Mouse (Mus musculus) cerebellum, postnatal 10 days (tissue): ENCODE measurements around the gene Sfswap.
A peak's percentile ranks its signal among the peaks of the same experiment; 100 is the strongest.

ENCODE experiments used
- DNase-seq, 2 experiments: peaks; one replicate each; pipeline ENCODE4 v3.0.0; 2021; ENCODE audit warnings: mixed read lengths in 2 of 2

The Sfswap gene

DNA sequence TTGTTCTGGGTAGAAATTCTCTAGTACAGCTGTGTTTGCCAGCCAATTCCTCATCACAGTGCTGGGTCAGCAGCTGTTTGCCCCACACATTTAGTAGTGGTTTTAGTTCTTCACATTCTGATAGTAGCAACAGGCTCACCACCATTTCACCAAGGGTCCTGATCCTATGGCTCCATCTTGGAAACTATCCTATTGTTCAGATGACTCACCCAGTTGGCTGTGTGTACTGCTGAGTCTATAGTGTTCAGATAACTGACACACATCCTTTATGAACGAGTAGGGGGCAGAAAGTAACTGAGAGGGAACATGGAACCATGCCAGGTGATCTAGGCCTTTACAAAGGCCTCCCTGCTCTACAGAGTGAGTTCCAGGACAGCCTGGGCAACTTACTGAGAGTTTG, 28.6 kb downstream of the Sfswap start:
- no peak for DNase-seq

DNA sequence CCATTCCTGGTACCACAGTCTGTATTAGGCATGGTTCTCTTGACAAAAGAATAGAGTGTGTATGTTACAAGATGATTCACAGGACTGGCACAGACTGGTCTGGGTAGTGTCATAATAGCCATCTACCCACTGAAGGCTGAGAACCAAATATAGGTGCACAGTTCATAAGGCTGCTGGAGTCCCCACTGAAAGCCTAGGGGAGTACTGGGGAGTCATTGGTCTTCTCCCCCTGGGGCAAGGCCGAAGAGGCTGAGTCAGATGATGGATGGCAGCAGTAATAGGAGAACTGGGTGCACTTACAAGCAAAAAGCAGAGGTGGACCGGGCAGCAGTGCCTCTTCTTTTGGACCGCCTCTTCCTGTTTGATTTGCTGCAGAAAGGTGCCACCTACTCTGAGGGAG, 32.7 kb downstream of the Sfswap start:
- no peak for DNase-seq

DNA sequence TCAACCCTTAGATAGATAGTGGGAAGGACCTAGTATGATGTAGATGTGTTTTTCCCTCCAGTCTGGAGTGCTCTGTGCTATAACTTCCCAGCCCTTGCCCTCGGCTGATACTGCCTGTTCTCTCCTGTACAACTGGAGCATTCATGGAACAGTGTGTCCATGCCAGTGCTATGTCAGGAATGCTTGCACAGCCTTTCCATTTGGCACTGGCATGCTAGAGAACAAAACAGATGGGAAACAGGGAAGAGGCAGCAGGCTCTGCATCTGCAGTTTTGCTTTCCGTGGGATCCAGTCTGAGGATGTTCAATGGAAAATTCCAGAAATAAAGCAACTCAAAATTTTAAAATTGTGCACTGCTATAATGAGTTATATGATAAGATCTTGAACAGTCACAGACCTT, 33.5 kb downstream of the Sfswap start:
- DNase-seq, result no peak

DNA sequence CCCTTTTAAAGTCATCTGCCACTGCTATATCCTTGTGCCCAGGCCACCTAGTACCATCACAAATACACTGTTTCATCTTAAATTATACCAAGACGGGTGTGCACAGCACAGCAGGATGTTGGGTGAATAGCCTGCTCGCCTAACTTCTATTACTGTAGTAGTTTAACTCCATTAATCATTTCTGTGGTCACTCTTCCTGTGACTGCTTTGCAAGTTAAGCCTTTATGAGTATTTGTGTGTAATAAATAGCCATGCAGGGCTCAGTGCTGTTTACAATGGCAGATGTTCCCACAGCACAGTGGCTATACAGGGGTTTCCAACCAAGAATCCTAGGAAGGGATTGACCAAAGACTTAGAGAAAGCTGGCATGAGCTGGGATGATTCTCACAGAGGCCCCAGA, 34.0 kb downstream of the Sfswap start:
- no peak for DNase-seq

DNA sequence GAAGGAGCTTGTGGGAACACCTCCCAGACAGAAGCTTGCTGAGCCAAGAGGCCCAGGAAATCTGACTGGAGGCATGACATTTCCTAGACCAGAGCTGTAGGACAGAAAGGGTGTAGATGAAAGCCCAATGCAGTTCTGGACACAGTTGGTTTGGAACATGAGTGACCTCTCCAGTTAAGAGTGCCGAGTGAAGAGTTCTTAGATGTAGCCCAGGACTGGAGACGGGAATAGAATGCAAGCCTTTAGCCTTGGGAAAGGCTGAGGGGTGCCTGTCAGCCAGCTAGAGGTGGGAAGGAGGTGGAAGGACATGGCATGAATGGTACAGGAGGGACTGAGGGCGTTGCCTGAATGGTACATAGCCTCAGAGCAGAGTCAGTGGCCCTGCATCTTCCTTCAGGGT, 34.4 kb downstream of the Sfswap start:
- no peak for DNase-seq

DNA sequence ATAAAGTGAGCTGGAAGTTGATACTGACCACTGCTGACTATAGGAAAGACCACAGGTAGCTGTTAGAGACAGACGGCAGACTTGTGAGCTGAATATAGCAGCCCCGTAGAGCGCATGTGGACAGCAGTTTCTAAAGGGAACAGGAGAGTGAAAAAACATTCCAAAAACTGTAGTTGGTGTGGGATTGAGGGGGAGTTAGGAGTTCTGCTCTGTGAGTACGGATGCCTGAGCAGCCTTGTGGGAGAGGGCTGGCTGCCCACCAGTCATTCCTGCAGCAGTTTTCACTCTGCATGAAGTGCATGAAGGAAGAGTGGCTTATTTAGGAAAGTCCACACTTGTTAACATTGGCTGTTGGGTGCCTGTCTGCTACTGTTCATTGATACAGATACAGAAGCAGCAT, 37.8 kb downstream of the Sfswap start:
- no peak for DNase-seq

DNA sequence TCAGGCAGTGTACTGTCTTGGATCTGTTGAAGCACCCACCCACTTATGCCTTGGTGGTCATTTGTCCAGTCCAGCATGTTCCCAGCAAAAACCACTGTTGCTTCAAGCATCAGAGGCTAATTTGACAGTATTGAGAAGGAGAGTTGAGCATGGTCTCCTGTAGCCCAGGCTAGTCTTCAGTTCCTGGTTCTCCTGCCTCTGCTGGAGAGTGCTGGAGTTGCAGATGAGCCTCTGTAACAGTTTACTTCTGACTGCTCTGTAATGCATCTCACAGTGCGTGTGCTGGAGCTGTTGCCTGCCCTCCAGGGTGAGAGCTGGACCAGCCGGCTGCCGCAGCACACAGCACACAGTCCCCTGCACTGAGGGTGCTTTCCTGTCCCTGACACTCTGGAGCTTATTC, 41.2 kb downstream of the Sfswap start:
- peak in 1 of 2 experiments; percentile 21 for DNase-seq

DNA sequence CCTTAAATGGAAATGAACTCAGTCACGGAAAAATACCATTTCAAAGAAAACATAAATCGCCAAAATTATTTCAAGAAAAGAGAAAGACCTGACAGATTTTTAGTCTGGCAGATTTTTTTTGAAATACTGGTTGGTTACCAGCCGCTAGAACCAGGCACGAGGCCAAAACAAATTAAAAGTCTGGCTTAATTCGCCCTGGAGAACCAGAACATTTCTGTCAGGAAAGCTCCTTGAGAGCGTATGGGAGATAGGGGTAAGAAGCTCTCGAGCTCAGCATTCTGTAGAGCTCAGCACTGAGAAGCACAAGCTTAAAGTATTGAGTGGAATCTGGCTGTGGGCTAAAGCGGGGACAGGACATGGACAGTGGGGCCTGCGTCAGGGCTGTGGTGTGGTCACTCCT, 44.8 kb downstream of the Sfswap start:
- peak in 1 of 2 experiments; percentile 27 for DNase-seq

DNA sequence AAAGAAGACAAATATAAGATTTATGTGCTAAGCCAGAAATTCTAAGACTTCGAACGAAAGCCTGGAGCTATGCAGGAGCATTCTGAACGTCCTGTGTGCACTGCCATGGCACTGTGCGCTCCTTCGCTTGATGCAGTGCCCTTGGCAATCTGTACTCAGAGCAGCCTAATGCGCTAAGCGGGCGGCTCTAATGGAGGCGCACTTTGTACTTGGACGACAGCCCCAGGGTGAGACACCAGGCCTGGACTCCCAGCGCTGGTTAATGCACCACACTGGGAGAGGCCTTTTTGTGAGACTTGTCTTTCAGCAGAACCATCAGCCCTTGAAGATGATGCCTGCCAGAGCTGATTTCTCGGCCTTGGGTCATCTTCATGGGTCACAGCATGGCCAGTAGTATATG, 48.7 kb downstream of the Sfswap start:
- DNase-seq, result no peak

DNA sequence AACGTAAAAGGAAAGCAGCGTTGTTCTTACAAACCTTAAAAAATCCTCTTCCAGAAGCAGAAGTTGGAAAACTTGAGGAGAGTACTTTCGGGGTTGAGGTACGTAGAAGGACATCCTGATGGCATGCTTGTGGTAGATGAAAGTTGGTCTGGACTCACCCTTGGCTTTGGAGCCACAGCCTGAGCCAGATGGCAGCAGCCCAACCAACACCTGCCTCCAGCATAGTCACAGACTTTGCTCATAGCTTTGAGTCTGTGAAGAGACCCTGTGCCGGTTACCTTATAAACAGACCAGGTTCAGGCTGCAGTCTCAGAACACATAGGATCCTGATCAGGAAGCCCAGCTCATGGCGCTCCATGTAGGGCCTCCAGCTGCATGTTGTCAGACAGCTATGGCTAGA, 49.8 kb downstream of the Sfswap start:
- DNase-seq, result peak in 1 of 2 experiments; percentile 30

DNA sequence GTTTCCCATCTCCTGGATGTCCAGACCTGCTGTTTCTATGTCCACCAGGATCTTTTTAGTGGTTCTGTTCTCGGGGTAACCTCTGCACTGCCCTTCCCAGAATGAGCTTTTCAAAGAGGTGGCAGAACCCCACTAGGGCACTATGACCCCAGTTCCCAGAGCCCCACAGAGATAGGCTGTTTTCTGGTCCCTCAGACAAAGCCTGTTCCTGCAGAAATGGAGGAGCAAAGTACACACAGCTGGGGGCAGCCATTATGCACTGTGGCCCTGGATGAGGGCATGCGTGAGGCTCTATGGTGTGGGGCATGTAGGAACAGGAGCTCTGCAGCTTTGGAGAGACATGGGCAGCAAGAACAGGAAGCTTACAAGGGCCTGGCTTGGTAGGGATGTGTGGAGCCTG, 51.0 kb downstream of the Sfswap start:
- DNase-seq, result no peak

DNA sequence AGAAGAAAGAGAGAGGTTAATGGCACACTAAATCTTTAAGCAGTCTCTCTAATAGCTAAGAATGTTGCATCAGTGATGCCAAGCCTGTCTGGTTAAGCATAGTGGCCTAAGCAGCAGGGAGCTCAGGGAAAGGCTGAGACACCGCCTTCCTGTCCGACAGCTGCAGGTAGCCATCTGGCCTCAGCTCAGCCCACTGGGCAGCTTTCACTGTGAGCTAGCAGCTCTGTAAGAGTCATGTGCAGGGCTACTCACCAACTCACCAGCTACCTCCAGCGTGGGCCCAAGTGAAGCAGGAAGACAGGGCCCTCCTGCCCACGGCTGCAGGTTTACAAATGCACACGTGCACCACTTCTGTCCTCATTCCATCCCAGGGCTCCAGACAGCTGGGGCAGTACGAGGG, 52.6 kb downstream of the Sfswap start:
- no peak for DNase-seq

DNA sequence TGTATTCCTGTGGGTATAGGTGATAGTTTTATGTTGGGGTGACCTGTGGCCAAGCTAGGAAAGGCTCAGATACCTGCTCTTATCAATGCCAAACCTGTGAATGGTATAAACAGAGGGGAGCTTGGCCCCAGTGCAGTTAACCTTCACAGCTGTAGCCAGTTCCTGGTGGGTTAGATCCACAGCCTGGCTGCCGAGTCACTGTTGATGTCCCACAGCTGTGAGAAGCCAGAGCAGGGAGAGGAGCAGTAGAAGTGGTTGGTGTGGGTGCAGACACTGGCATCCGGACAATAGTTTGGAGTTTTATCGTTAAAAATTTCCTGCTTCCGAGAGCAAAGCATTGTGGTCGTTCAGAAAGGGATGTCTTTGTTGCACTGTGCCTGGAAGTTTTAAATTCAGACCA, 57.6 kb downstream of the Sfswap start:
- no peak for DNase-seq

DNA sequence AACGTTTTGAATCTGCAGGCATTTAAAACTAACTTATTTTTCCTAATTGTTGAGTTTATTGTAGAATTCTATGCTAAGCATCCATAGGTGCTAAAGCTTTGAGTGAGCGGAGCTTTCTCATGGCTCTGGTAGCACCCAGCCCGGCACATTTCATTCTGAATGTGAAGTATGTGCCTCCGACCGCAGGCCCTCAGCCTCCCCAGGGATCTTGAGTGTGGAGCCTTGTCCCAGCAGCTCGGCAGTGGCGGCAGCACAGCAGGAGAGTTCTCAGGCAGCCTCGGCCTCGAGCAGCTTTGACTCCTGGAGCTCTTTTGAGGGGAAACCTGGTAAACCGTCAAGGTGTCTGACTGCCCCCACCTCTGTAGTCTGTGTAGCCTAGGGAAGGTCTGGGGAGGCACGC, 58.3 kb downstream of the Sfswap start:
- no peak for DNase-seq

DNA sequence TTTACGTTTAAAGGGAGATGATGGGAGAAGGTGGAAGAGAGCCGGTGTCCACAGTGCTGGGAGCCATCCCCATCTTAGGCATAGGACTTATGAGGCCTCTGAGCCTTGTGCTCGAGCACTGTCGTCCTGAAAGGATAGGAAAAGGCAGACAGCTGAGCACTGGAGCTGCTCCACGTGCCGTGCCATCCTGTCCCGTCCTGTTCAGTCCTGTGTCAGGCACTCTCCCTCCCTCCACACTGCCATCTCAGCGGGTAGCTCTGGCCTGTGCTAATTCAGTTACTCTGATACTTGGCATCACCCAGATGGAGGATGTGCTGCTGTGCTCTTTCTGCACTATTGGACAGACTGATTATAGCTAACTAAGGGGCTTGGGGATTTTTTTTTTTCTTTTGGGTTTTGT, 61.3 kb downstream of the Sfswap start:
- DNase-seq, result no peak

DNA sequence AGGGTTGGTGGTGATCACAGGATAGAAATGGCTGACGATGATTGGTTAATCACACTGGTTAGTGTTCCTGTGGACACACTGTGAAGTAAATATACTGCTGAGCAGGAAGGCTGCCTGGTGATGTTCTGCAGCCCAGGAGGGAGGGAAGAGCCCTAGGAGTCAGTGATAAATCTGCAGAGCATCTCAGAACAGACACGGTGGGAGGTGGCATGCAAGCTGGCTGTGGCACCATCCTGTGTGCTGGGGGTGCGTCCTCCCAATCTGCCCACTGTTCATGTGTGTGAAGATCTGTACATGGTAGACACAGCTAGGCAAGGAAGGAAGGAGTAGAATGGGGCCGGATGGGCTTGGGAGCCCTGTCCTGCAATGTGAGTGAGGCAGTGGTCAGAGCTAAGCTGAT, 67.6 kb downstream of the Sfswap start:
- no peak for DNase-seq

DNA sequence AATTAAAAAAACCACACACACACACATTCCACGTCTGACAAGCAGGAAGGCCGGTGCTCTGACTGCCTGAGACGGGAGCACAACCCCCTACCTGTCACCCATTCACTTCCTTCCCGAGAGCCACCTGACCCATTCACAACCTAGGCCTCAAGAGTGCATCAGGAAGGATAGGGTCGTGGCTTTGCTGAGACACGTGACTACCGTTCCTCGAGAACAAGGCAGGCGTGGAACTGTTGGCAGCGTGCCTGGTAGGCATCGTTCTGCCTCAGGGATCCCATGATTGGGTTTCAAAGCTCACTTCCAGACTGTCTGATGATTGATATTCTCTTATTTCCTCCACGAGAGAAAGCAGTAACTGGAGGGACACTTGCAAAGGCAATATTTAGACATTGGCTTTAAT, 77.2 kb downstream of the Sfswap start:
- DNase-seq, result peak; percentile 36 to 46

DNA sequence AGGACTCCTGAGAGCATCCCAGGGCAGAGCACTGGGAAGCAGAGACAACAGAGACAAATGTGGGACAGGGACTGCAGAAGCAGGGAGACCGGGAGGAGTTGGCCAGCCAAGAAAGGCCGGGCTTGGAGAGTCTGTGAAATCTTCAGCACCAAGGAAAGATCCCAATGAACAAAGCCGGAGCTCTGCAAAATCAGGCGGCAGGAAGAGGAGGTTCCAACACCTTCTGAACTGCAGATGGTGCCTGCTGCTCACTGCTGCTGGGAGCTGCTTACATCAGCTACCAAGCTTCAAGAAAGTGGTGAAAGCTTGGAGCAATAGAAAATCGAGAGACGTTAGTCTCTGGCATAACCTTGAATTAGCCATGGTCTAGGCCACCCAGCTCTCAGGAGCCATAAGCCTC, 79.0 kb downstream of the Sfswap start:
- DNase-seq, result no peak

DNA sequence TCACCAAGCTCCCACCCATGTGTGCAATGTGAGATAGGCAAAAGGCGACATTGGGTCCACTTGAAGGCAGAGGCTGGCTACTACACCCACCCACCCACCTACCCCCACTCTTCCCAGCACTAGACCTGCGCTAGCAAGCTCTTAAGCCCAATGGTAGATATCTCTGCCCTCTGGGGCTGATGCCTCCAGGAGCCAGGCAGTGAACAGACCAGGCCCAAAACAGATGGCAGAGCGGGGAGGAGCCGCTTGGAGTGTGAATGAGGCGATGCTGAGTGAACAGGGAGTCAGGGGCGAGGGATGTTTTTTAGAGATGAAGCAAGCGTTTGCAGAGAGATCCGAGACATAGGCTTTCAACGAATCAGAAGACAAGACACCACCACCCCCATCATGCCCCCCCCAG, 79.6 kb downstream of the Sfswap start:
- DNase-seq, result no peak

DNA sequence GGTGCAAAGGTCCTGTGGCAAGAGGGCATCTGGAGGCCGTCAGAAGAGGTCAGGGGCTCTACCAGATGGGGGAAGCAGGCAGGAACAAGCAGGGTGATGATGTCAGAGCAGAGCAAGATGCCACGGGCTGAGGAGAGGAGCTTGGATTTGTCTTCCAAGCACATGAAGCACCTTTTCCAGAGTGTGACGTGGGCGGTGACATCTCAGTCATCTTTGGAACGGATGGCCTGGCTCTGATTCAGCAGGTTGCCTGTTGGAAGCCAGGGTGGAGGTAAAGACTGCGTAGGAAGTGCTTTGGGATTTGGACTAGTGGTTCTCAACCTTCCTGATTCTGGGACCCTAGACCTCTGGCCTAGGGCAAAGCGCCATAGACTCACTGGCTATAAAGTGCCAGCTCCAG, 80.0 kb downstream of the Sfswap start:
- DNase-seq, result no peak

DNA sequence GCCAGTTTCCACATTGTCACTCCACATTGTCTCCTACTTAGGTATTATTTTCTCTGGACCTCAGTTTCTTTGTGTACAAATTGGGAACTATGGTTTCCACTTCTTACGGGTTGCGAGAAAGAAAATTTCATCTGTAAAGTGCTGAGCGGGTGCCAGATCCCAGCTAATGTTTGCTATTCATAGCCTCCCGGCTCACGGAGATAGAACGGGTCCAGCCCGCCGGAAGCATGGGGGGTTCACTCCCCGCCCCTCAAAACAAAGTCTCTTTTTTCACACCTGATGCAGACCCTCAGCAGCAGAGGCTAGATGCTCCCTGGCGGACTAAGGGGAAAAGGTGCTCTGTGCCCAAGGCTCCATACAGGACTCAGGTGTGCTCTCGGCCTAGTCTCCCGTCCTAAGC, 82.3 kb downstream of the Sfswap start:
- no peak for DNase-seq

DNA sequence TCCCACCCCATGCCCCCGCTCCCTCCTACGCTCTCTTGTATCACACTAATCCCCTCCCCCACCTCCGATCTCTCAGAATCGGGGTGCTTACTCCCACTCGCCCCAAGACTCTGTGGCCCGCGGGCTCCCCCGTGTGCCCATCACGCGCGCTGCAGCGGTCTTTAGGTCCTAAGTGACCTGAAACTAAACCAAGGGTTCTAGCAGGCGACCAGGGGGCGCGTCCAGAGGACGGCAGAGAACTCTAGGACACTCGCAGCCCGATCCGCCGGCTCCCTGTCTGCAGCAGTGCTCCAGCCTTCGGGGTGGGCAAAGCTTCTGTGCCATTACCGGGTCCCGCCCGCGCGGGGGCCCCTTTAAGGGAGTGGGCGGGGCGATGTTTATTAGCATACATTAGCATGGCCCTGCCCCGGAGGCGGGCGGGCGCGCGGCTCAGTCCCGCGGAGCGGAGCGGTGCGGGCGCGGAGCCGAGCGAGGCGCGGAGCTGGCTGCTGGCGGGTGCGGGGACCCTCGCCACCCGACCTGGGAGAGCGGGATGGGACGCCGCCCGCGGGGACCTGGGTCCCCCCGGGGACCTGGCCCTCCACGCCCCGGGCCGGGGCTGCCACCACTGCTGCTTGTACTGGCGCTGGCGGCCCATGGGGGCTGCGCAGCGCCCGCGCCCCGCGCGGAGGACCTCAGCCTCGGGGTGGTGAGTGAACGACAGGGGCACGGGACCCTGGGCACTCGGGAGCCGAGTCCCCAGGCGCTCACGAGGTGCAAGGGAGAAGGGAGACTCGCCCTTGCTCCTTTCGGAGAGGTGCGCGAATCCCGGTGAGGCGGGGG, 83.0 kb downstream of the Sfswap start, which contains the start of gene Mmp17:
TSS of gene Mmp17 (plus strand) at position 409 of the 822 bp plus-strand sequence.
- DNase-seq, result peak; percentile 92

DNA sequence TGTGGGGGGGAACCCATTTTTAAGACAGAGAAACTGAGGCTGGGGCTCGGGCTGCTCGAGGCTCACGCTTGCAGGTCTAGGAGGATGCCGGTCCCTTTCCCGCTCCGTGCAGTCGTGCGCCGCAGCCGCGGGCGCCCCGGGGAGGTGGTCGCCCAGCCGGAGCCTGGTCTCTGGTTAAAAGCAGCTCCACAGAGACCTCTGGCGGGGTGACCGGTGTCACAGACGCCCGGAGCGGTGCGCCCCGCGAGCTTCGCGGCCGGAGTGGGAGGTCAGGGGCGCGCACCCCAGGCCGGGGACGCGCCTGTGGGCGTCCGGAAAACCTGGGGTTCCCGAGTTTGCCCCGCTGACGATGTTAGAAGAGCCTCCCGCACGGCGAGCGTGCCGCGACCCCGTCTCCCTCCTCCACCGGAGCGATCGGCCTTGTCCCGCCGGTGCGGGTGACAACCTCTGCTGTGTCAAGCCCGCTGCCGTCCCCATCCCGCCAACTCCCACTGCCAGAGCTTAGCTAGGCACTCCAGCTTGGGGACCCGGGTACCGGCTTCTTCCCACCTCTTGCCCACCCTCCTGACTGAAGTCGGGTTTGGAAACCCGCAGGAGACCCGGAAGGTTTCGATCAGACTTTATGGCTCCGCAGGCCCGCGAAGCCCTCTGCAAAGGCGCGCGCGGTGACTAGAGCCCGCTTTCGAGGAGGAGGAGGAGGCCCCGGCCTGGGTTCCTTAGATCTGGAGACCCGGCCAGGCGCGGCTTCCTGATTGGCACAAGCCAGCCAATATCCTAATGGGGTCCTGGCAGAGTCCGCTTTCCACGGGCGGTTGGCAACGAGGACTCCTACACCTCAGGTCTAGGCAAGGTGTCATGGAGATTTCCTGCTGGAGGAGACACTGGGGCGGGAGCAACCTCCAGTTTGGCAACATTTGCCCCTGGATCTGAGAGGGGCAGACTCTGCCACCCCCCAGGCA, 83.8 kb downstream of the Sfswap start:
- DNase-seq, result peak; percentile 61 to 65

DNA sequence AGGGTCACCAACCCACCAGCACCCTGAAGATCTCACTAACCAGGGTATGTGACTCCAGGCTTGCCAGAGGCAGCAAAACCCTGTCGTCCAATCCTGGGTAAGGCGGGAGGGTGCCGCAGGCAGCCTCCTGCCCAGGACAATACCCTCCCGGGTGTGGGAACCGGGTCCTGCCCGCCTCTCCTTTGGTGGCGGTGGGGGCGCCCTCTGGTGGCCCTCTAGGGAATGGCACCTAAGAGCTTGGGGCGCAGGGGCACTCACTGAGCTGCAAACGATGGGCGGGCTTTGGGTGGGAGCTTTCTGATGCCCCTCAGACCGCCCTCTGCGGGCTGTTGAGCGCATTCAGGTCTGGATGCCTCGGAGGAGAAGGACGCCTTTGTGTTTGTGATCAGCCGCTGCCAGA, 85.0 kb downstream of the Sfswap start:
- DNase-seq, result peak; percentile 93 to 94
